Mouse (Mus musculus) stomach, postnatal 0 days (tissue): ENCODE results near the gene Islr.

Experiments used
- CTCF ChIP-seq: IDR thresholded peaks from 2 replicates; pipeline ENCODE4 v1.5.1; 2016; ENCODE audit warnings: antibody characterized with exemption, low read depth, mild to moderate bottlenecking, moderate library complexity
- EP300 ChIP-seq: optimal IDR thresholded peaks from 2 replicates; pipeline ENCODE3; 2016; ENCODE audit warnings: antibody characterized with exemption

- no peak for TF ChIP-seq CTCF
- no peak for TF ChIP-seq EP300
Measured at GRCm38 (mm10) chr9:58213865-58214264, 9.8 kb upstream of the Islr start.
